Mouse (Mus musculus): ENCODE measurements around the gene Shb. TPM values are rescaled to one million over a fixed set of nuclear protein-coding genes. Genes with fewer than 3 reads are reported as not detected.

The Shb gene
- polyA plus RNA-seq, 1 experiment = 46.3 TPM

DNA sequence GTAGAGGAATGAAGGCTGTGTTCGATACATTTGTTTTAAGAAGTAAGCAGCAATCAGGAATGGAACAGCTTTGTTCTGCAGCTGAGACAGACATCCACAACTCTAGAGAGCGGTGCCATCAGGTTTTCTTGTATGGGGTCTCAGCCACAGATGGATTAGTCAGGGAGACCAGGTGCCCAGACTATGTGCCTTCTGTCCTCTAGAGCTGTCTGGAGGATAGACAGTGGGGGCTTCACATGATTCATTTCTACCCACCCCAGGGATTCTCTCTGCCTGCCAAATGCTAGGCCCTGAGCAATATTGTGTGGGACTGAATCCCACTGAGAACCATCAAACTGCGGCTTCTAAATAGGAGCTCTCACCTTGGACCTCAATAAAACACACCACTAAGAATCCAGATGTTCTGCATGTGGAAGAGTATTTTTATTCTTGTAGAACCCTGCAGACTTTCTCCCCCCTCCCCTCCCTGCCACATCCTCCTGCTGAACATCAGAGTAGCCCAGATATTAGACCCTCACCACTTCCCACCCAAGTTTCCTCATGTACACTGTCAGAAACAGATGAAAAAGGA is 11.3 kb upstream of the Shb start:
- Histone ChIP-seq H3ac (ENCODE audit: control insufficient read depth, insufficient read length) (no peak overlapping the region), H3K36me3 (ENCODE audit: control insufficient read depth, insufficient read depth) (no peaks in the 10 kb centered on the region), H3K4me2 (ENCODE audit: low read depth) (no peak overlapping the region), H3K79me2 (ENCODE audit: control insufficient read depth, insufficient read depth) (no peaks in the 10 kb centered on the region), H3K27me3 (ENCODE audit: control insufficient read depth, insufficient read depth, insufficient read length) (no peaks in the 10 kb centered on the region), H3K4me3 (no peak overlapping the region)
- TF ChIP-seq MYOG (IDR thresholded peaks at IDR 0.05; ENCODE audit: control insufficient read depth in 1 of 3, insufficient read depth in 1 of 3, insufficient read length in 2 of 3, low read depth in 2 of 3) (no peak), CEBPB (IDR thresholded peaks at IDR 0.05; ENCODE audit: insufficient read depth, poor library complexity, severe bottlenecking) (no peak), TCF3 (IDR thresholded peaks at IDR 0.05; ENCODE audit: insufficient read length, low read depth) (no peak), POLR2AphosphoS2 (IDR thresholded peaks at IDR 0.05; ENCODE audit: insufficient read length, low read depth) (no peak), REST (IDR thresholded peaks at IDR 0.05; ENCODE audit: insufficient read depth, insufficient read length) (no peak), MYOD1 (IDR thresholded peaks at IDR 0.05; ENCODE audit: control insufficient read depth in 1 of 3, insufficient read length in 2 of 3, low read depth in 2 of 3) (no peak), E2F4 (IDR thresholded peaks at IDR 0.05; ENCODE audit: insufficient read depth) (no peak), MAX (IDR thresholded peaks at IDR 0.05; ENCODE audit: low read depth) (no peak), POLR2A (IDR thresholded peaks at IDR 0.05; ENCODE audit: insufficient read length, low read depth) (no peak), SRF (IDR thresholded peaks at IDR 0.05; ENCODE audit: control insufficient read depth, insufficient read length, low read depth) (no peak), TCF12 (IDR thresholded peaks at IDR 0.05; ENCODE audit: insufficient read depth, poor library complexity, severe bottlenecking) (no peak), USF1 (IDR thresholded peaks at IDR 0.05; ENCODE audit: low read depth) (no peak)

DNA sequence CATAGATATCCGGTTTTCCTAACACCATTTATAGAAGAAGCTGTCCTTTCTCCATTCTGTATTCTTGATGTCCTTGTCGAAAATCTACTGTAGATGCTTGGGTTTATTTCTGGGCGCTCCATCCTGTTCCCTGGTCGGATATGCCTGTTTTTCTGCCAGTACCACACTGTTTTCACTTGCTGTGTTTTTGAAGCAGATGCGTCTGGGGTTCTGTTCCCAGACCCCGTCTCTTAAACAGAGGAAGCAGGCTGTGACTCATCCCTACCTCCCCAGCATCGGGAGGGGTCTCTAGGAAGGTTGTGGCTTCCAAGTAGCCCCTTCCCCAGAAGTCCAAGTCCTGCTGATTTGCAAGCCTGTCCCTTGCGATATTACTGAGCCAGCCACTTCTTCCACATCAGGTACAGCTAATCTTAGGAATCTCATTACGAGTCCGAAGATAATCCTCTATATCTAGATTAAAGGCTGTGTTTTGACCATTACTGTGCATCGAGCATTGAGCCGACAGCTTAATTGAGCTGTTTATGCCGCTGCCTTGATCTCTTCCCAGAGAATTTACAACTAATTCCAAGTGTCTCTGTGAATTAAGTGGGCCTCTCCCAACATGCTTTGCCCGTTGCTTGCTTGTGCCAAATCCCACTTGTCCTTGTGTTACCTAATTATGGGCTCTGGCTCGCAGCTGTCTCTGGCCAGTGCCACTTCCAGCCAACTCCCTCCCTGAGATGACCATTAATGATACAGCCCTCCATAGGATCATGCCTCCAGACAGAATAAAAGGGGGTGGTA is 8.1 kb upstream of the Shb start:
- Histone ChIP-seq H3K4me3 (no peak overlapping the region), H3K36me3 (ENCODE audit: control insufficient read depth, insufficient read depth) (no peaks in the 10 kb centered on the region), H3K4me2 (ENCODE audit: low read depth) (no peak overlapping the region), H3K27me3 (ENCODE audit: control insufficient read depth, insufficient read depth, insufficient read length) (no peaks in the 10 kb centered on the region), H3ac (ENCODE audit: control insufficient read depth, insufficient read length) (no peak overlapping the region), H3K79me2 (ENCODE audit: control insufficient read depth, insufficient read depth) (no peaks in the 10 kb centered on the region)
- peak; percentile 41 to 75 (median 69) for TF ChIP-seq MYOG (IDR thresholded peaks at IDR 0.05; ENCODE audit: control insufficient read depth in 1 of 3, insufficient read depth in 1 of 3, insufficient read length in 2 of 3, low read depth in 2 of 3)
- peak in 2 of 3 experiments; percentile 70 to 78 for TF ChIP-seq MYOD1 (IDR thresholded peaks at IDR 0.05; ENCODE audit: control insufficient read depth in 1 of 3, insufficient read length in 2 of 3, low read depth in 2 of 3)
- no peak for TF ChIP-seq CEBPB (IDR thresholded peaks at IDR 0.05; ENCODE audit: insufficient read depth, poor library complexity, severe bottlenecking)
- TF ChIP-seq SRF (IDR thresholded peaks at IDR 0.05; ENCODE audit: control insufficient read depth, insufficient read length, low read depth) = no peak

DNA sequence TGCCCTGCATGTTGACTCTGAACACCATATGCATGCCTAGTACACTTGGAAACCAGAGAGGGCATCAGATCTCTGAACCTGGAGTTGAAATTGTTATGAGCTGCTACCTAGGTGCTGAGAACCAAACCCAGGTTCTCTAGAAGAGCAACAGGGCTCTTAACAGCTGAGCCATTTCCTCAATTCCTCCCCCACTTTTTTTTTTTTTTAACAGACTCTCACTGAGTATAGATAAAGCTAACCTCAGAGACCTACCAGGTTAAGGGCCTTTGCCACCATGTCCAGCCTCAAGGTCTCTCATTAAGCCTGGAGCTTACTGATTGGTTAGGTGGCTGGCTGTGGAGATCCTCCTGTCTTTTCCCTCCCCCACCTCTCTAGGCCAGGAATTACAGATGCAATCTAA is 6.9 kb upstream of the Shb start:
- H3K4me3 ChIP-seq = no peak overlapping the region
- no peaks in the 10 kb centered on the region for H3K27me3 ChIP-seq (ENCODE audit: control insufficient read depth, insufficient read depth, insufficient read length)
- no peak for TF ChIP-seq E2F4 (IDR thresholded peaks at IDR 0.05; ENCODE audit: insufficient read depth)
- TF ChIP-seq SRF (IDR thresholded peaks at IDR 0.05; ENCODE audit: control insufficient read depth, insufficient read length, low read depth) = no peak
- TF ChIP-seq REST (IDR thresholded peaks at IDR 0.05; ENCODE audit: insufficient read depth, insufficient read length) = no peak
- TF ChIP-seq TCF12 (IDR thresholded peaks at IDR 0.05; ENCODE audit: insufficient read depth, poor library complexity, severe bottlenecking) = no peak
- TF ChIP-seq POLR2A (IDR thresholded peaks at IDR 0.05; ENCODE audit: insufficient read length, low read depth) = no peak
- TF ChIP-seq MYOG (IDR thresholded peaks at IDR 0.05; ENCODE audit: control insufficient read depth in 1 of 3, insufficient read depth in 1 of 3, insufficient read length in 2 of 3, low read depth in 2 of 3) = no peak
- no peak for TF ChIP-seq CEBPB (IDR thresholded peaks at IDR 0.05; ENCODE audit: insufficient read depth, poor library complexity, severe bottlenecking)
- no peak for TF ChIP-seq USF1 (IDR thresholded peaks at IDR 0.05; ENCODE audit: low read depth)
- TF ChIP-seq TCF3 (IDR thresholded peaks at IDR 0.05; ENCODE audit: insufficient read length, low read depth) = no peak
- TF ChIP-seq POLR2AphosphoS2 (IDR thresholded peaks at IDR 0.05; ENCODE audit: insufficient read length, low read depth) = no peak
- no peak for TF ChIP-seq MAX (IDR thresholded peaks at IDR 0.05; ENCODE audit: low read depth)
- no peak for TF ChIP-seq MYOD1 (IDR thresholded peaks at IDR 0.05; ENCODE audit: control insufficient read depth in 1 of 3, insufficient read length in 2 of 3, low read depth in 2 of 3)
- H3K4me2 ChIP-seq (ENCODE audit: low read depth) = no peak overlapping the region
- no peak overlapping the region for H3ac ChIP-seq (ENCODE audit: control insufficient read depth, insufficient read length)
- no peaks in the 10 kb centered on the region for H3K36me3 ChIP-seq (ENCODE audit: control insufficient read depth, insufficient read depth)
- H3K79me2 ChIP-seq (ENCODE audit: control insufficient read depth, insufficient read depth) = no peaks in the 10 kb centered on the region

DNA sequence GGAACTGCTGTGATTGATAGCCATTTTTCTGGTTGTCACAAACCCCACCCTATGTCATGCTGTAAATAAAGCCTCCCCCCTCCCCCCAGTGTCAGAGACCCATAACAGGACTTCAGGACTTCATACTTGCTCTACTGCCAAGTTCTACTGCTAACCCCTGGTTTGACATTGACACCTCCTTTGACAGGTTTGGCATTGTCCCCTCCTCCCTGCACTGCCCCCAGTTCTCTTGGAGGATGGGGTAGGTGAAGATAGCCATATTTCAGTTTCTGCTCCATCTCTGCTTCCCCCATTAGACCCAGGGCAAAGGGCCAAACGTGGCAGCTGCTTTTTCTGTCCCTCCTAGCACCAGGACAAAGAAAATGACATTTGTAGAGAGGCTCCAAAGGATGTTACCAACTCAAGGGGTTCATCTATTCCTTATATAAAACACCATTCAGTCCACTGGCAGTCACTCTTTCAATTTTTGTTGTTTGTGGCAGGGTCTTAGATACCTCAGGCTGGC is 1.2 kb upstream of the Shb start:
- TF ChIP-seq REST (IDR thresholded peaks at IDR 0.05; ENCODE audit: insufficient read depth, insufficient read length) = no peak
- no peak for TF ChIP-seq SRF (IDR thresholded peaks at IDR 0.05; ENCODE audit: control insufficient read depth, insufficient read length, low read depth)
- no peak for TF ChIP-seq TCF3 (IDR thresholded peaks at IDR 0.05; ENCODE audit: insufficient read length, low read depth)
- no peak for TF ChIP-seq USF1 (IDR thresholded peaks at IDR 0.05; ENCODE audit: low read depth)
- TF ChIP-seq TCF12 (IDR thresholded peaks at IDR 0.05; ENCODE audit: insufficient read depth, poor library complexity, severe bottlenecking) = no peak
- TF ChIP-seq MYOG (IDR thresholded peaks at IDR 0.05; ENCODE audit: control insufficient read depth in 1 of 3, insufficient read depth in 1 of 3, insufficient read length in 2 of 3, low read depth in 2 of 3) = no peak
- no peak for TF ChIP-seq CEBPB (IDR thresholded peaks at IDR 0.05; ENCODE audit: insufficient read depth, poor library complexity, severe bottlenecking)
- no peak for TF ChIP-seq MYOD1 (IDR thresholded peaks at IDR 0.05; ENCODE audit: control insufficient read depth in 1 of 3, insufficient read length in 2 of 3, low read depth in 2 of 3)
- no peak for TF ChIP-seq E2F4 (IDR thresholded peaks at IDR 0.05; ENCODE audit: insufficient read depth)
- no peak for TF ChIP-seq MAX (IDR thresholded peaks at IDR 0.05; ENCODE audit: low read depth)
- TF ChIP-seq POLR2A (IDR thresholded peaks at IDR 0.05; ENCODE audit: insufficient read length, low read depth) = no peak
- TF ChIP-seq POLR2AphosphoS2 (IDR thresholded peaks at IDR 0.05; ENCODE audit: insufficient read length, low read depth) = no peak
- no peak overlapping the region for H3ac ChIP-seq (ENCODE audit: control insufficient read depth, insufficient read length)
- H3K79me2 ChIP-seq (ENCODE audit: control insufficient read depth, insufficient read depth) = peaks cover 11% of the 10 kb centered on the region
- no peak overlapping the region for H3K4me2 ChIP-seq (ENCODE audit: low read depth)
- H3K36me3 ChIP-seq (ENCODE audit: control insufficient read depth, insufficient read depth) = no peaks in the 10 kb centered on the region
- no peaks in the 10 kb centered on the region for H3K27me3 ChIP-seq (ENCODE audit: control insufficient read depth, insufficient read depth, insufficient read length)
- no peak overlapping the region for H3K4me3 ChIP-seq

All from myocyte (in vitro differentiated cells).